Mouse (Mus musculus): Measurements from ENCODE around the gene Tomm40l. TPM values are rescaled to one million over a fixed set of nuclear protein-coding genes. Genes with fewer than 3 reads are reported as not detected.

The Tomm40l gene
- polyA plus RNA-seq, 1 experiment from 2014 or later = 32.4 TPM

GRCm38 (mm10) chr1:171234538-171234937 is 12.2 kb upstream of the Tomm40l start:
- no peak for DNase-seq (ENCODE audit: low spot score)
- no peaks in the 10 kb centered on the region for H3K27me3 ChIP-seq (replicated peaks; ENCODE audit: control insufficient read depth, insufficient read depth, low read length)
- H3K4me1 ChIP-seq (replicated peaks; ENCODE audit: control insufficient read depth, insufficient read depth, low read length) = peaks cover 32% of the 10 kb centered on the region
- H3K9me3 ChIP-seq (ENCODE audit: control insufficient read depth, low read length) = no peaks in the 10 kb centered on the region
- no peak for ATAC-seq (replicated peaks; ENCODE audit: low FRiP score)
- H3K27ac ChIP-seq (ENCODE audit: low read depth, low read length) = no peak overlapping the region
- peak overlapping the region; percentile 12 for H3K4me2 ChIP-seq
- peaks cover 44% of the 10 kb centered on the region for H3K36me3 ChIP-seq (ENCODE audit: control insufficient read depth, insufficient read depth, low read length)
- no peak overlapping the region for H3K4me3 ChIP-seq (ENCODE audit: low read depth, low read length)
- 76% methylated on average over 4 of the region's 4 CpGs for WGBS
- no peak overlapping the region for H3K9ac ChIP-seq (ENCODE audit: low read depth, low read length)

DNA sequence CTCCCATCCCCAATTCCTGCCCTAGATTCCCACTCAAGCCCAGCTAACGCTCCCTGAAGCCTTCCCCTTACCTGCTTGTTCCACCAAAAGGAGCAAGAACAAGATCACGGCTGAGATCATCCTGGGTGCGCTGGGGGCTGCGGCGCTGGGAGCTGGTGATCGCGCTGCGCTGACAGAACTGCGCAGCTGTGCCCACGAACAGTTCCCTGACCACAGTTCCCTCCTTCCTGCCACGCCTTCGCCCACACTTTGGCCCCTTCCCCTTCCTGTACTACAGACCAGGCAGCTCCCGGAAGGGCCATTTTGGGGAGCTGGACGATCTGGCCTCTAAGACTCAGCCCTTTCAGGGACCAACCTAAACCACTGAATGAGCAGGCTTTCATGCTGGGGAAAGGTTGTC is 11.8 kb upstream of the Tomm40l start, which contains the start of gene Fcer1g:
Gene Fcer1g, minus strand, starts transcription at position 240 of the 400 bp plus-strand sequence.
- Histone ChIP-seq H3K27ac (ENCODE audit: low read depth, low read length) (peak within 1 kb of the TSS; percentile 4; the same call in 1 of the 2 replicates), H3K9ac (ENCODE audit: low read depth, low read length) (no peak within 1 kb of the TSS; the same call in 1 of the 2 replicates), H3K4me3 (ENCODE audit: low read depth, low read length) (peak within 1 kb of the TSS; percentile 32), H3K4me1 (replicated peaks; ENCODE audit: control insufficient read depth, insufficient read depth, low read length) (peaks cover 32% of the 10 kb centered on the region), H3K9me3 (ENCODE audit: control insufficient read depth, low read length) (no peaks in the 10 kb centered on the region), H3K36me3 (ENCODE audit: control insufficient read depth, insufficient read depth, low read length) (peaks cover 42% of the 10 kb centered on the region), H3K27me3 (replicated peaks; ENCODE audit: control insufficient read depth, insufficient read depth, low read length) (no peaks in the 10 kb centered on the region), H3K4me2 (peak within 1 kb of the TSS; percentile 12)
- no peak for ATAC-seq (replicated peaks; ENCODE audit: low FRiP score)
- no peak for DNase-seq (ENCODE audit: low spot score)
- 50% methylated on average over 14 of the region's 14 CpGs for WGBS

DNA sequence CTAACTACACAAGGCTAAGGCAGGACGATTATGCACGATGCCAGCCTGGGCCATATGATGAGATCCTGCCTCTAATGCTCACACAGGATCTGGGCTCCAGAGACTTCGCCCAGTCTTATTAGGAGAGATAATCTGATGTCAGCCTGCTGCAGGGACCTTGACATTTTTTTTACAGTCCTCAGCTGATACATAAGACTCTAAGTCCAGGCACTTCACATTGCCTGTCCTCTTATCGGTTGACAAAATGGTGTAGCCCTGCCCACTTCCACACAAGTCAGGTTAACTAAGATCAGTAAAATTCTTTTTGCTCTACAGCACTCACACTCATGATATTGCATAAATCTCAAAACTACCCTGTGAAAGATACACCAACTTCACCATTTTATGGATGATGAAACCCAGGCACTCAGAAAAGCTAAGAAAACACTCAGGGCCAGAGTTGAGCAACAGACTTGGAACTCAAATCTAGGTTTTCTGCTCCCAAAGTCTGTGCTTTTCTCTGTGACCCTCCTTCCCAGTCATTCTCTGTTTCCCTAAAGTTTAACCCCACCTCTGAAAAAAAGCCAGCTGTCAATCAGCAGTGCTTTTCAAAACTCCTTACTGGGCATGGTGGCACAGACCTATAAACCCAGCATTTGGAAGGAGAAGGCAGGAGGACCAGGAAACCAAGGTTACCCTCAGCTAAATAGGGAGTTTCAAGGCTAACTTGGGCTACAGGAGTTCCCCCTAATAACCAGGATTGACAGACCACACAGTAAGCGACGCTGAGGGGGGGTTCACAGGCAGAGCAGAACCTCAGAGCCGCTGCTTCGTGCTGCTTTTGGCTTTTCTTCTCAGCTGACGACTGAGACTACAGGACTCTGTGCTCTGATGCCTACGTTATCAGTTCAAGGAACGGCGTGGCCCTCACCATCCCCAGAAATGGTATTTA is 10.8 kb upstream of the Tomm40l start:
- Histone ChIP-seq H3K4me3 (ENCODE audit: low read depth, low read length) (peak overlapping the region; percentile 32), H3K9me3 (ENCODE audit: control insufficient read depth, low read length) (no peaks in the 10 kb centered on the region)

DNA sequence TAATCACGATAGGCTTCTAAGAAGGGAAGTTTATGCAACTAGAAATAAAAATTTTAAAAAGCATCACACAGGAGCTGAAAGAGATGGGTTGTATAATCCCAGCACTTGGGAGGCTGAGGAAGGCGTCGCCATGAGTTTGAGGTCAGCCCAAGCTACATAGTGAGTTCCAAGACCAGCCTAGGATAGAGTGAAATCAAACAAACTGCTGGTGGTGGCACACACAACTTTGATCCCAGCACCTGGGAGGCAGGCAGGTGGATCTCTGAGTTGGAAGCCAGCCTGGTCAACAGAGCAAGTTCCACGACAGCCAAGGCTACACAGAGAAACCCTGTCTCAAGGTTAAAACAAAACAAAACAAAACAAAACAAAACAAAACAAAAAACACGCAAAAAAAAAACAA is 10.0 kb upstream of the Tomm40l start:
- no peak overlapping the region for H3K4me3 ChIP-seq (ENCODE audit: low read depth, low read length)

More for the DNA sequence above, 10.8 kb upstream of the Tomm40l start:
- Histone ChIP-seq H3K9ac (ENCODE audit: low read depth, low read length) (no peak overlapping the region; the same call in 1 of the 2 replicates), H3K36me3 (ENCODE audit: control insufficient read depth, insufficient read depth, low read length) (peaks cover 31% of the 10 kb centered on the region), H3K27ac (ENCODE audit: low read depth, low read length) (peak overlapping the region; percentile 4; the same call in 1 of the 2 replicates), H3K4me1 (replicated peaks; ENCODE audit: control insufficient read depth, insufficient read depth, low read length) (peaks cover 32% of the 10 kb centered on the region), H3K27me3 (replicated peaks; ENCODE audit: control insufficient read depth, insufficient read depth, low read length) (no peaks in the 10 kb centered on the region), H3K4me2 (peak overlapping the region; percentile 30)
- DNase-seq (ENCODE audit: low spot score) (no peak), ATAC-seq (replicated peaks; ENCODE audit: low FRiP score) (peak; percentile 63)
- WGBS = 42% methylated on average over 12 of the region's 12 CpGs

GRCm38 (mm10) chr1:171231844-171232243 is 9.5 kb upstream of the Tomm40l start:
- 49% methylated on average over 4 of the region's 4 CpGs for WGBS
- Histone ChIP-seq H3K9me3 (ENCODE audit: control insufficient read depth, low read length) (no peaks in the 10 kb centered on the region), H3K4me1 (replicated peaks; ENCODE audit: control insufficient read depth, insufficient read depth, low read length) (peaks cover 32% of the 10 kb centered on the region), H3K4me3 (ENCODE audit: low read depth, low read length) (no peak overlapping the region), H3K27me3 (replicated peaks; ENCODE audit: control insufficient read depth, insufficient read depth, low read length) (no peaks in the 10 kb centered on the region), H3K9ac (ENCODE audit: low read depth, low read length) (no peak overlapping the region), H3K27ac (ENCODE audit: low read depth, low read length) (no peak overlapping the region), H3K4me2 (peak overlapping the region; percentile 30), H3K36me3 (ENCODE audit: control insufficient read depth, insufficient read depth, low read length) (peaks cover 19% of the 10 kb centered on the region; the same call in 1 of the 2 replicates)
- ATAC-seq (replicated peaks; ENCODE audit: low FRiP score) = no peak
- DNase-seq (ENCODE audit: low spot score) = no peak

More for the DNA sequence above, 10.0 kb upstream of the Tomm40l start:
- Histone ChIP-seq H3K4me1 (replicated peaks; ENCODE audit: control insufficient read depth, insufficient read depth, low read length) (peaks cover 32% of the 10 kb centered on the region), H3K9ac (ENCODE audit: low read depth, low read length) (no peak overlapping the region), H3K9me3 (ENCODE audit: control insufficient read depth, low read length) (no peaks in the 10 kb centered on the region), H3K27me3 (replicated peaks; ENCODE audit: control insufficient read depth, insufficient read depth, low read length) (no peaks in the 10 kb centered on the region), H3K27ac (ENCODE audit: low read depth, low read length) (0 out of 2 replicates have a peak overlapping the region, but pooled peaks have one; percentile 3), H3K36me3 (ENCODE audit: control insufficient read depth, insufficient read depth, low read length) (peaks cover 24% of the 10 kb centered on the region; the same call in 1 of the 2 replicates), H3K4me2 (peak overlapping the region; percentile 30)
- no peak for DNase-seq (ENCODE audit: low spot score)
- no peak for ATAC-seq (replicated peaks; ENCODE audit: low FRiP score)
- 67% methylated on average over 5 of the region's 5 CpGs for WGBS

GRCm38 (mm10) chr1:171230215-171230614 is 7.9 kb upstream of the Tomm40l start:
- DNase-seq (ENCODE audit: low spot score) = no peak
- Histone ChIP-seq H3K9me3 (ENCODE audit: control insufficient read depth, low read length) (no peaks in the 10 kb centered on the region), H3K4me1 (replicated peaks; ENCODE audit: control insufficient read depth, insufficient read depth, low read length) (peaks cover 32% of the 10 kb centered on the region), H3K4me3 (ENCODE audit: low read depth, low read length) (no peak overlapping the region), H3K27me3 (replicated peaks; ENCODE audit: control insufficient read depth, insufficient read depth, low read length) (no peaks in the 10 kb centered on the region), H3K36me3 (ENCODE audit: control insufficient read depth, insufficient read depth, low read length) (peaks cover 8% of the 10 kb centered on the region; the same call in 1 of the 2 replicates), H3K27ac (ENCODE audit: low read depth, low read length) (no peak overlapping the region), H3K4me2 (no peak overlapping the region), H3K9ac (ENCODE audit: low read depth, low read length) (no peak overlapping the region)
- WGBS = 70% methylated on average over 3 of the region's 3 CpGs
- no peak for ATAC-seq (replicated peaks; ENCODE audit: low FRiP score)

- Histone ChIP-seq H3K4me1 (replicated peaks; ENCODE audit: control insufficient read depth, insufficient read depth, low read length) (peaks cover 28% of the 10 kb centered on the region), H3K9ac (ENCODE audit: low read depth, low read length) (no peak overlapping the region), H3K27ac (ENCODE audit: low read depth, low read length) (no peak overlapping the region), H3K27me3 (replicated peaks; ENCODE audit: control insufficient read depth, insufficient read depth, low read length) (no peaks in the 10 kb centered on the region), H3K4me2 (no peak overlapping the region), H3K4me3 (ENCODE audit: low read depth, low read length) (no peak overlapping the region), H3K9me3 (ENCODE audit: control insufficient read depth, low read length) (no peaks in the 10 kb centered on the region), H3K36me3 (ENCODE audit: control insufficient read depth, insufficient read depth, low read length) (peaks cover 3% of the 10 kb centered on the region; the same call in 1 of the 2 replicates)
- 67% methylated on average over 6 of the region's 6 CpGs for WGBS
- DNase-seq (ENCODE audit: low spot score) (no peak), ATAC-seq (replicated peaks; ENCODE audit: low FRiP score) (no peak)
Measured at GRCm38 (mm10) chr1:171229750-171230149, 7.4 kb upstream of the Tomm40l start.

GRCm38 (mm10) chr1:171227879-171228278 is 5.6 kb upstream of the Tomm40l start:
- 52% methylated on average over 1 of the region's 1 CpGs for WGBS
- Histone ChIP-seq H3K4me3 (ENCODE audit: low read depth, low read length) (no peak overlapping the region), H3K27ac (ENCODE audit: low read depth, low read length) (no peak overlapping the region), H3K36me3 (ENCODE audit: control insufficient read depth, insufficient read depth, low read length) (no peaks in the 10 kb centered on the region), H3K9me3 (ENCODE audit: control insufficient read depth, low read length) (no peaks in the 10 kb centered on the region), H3K4me1 (replicated peaks; ENCODE audit: control insufficient read depth, insufficient read depth, low read length) (peaks cover 15% of the 10 kb centered on the region), H3K27me3 (replicated peaks; ENCODE audit: control insufficient read depth, insufficient read depth, low read length) (no peaks in the 10 kb centered on the region), H3K4me2 (no peak overlapping the region), H3K9ac (ENCODE audit: low read depth, low read length) (no peak overlapping the region)
- ATAC-seq (replicated peaks; ENCODE audit: low FRiP score) = no peak
- DNase-seq (ENCODE audit: low spot score) = no peak

Measured in liver, embryonic 11.5 days (tissue).